Mouse (Mus musculus) embryo, embryonic 10 days (tissue): ENCODE measurements at regions not wholly inside any gene's neighbourhood (a gene's known extent, or its start where the extent isn't known, plus 50 kb on each side); places are given as distances from the start of the nearest gene placed in this dataset.

Experiments used
- DNase-seq: peaks from one replicate; pipeline ENCODE4 v3.0.0-alpha.2; 2015; ENCODE audit warnings: low spot score

DNA sequence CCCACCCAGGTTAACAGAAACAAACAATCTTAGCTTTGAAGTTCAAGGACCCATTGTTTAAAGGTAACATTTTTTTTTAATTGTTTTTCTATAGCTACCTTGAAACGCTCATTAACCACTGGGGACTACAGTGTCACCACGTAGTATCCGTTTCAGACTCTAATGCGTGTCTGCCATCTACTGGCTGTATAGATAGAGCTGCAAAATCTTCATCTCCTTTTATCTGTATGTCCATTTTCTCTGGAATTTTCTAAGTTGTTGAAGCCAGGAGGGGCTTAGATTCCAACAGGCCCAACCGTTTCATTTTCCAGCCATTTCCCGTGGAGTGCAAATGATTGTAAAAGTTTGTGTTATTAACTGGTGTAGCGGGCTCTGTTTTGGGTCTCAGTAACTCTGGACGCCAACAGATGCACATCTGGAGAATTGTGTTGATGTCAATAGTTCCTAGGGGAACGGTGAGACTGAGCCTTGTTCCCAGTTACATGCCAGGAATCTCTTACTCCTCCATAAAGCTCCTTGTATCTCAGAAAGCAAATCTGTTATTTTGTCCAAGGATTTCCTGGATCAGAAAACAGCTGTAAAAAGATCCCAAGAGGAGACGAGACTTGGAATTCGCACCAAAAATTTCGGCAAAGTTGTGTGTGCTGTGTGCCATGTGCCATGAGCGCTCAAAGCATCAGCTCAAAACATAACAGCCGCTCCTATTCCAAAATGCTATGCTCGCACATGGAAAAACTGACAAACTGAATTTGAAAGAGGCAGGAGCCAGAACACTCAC is 158.8 kb upstream of the Phyhipl start:
- peak; percentile 69 for DNase-seq

DNA sequence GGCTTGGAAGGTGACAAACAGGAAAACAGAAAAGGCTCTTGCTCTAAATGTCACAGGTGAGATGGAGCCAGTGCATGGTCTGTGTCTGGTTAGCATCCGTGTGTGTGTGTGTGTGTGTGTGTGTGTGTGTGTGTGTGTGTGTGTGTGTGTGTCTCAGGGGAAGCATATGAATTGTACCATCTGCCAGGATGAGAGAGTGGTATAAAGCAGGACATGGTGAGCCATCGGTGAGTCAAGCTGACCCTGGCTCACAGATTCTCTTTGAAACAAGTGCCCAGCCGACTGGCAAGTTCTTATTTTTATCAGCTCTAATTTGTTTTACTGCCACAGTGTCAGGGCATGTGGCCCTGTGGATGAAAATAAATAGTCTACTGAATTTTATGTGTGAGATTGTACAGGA is 153.6 kb upstream of the Phyhipl start:
- DNase-seq, result no peak

DNA sequence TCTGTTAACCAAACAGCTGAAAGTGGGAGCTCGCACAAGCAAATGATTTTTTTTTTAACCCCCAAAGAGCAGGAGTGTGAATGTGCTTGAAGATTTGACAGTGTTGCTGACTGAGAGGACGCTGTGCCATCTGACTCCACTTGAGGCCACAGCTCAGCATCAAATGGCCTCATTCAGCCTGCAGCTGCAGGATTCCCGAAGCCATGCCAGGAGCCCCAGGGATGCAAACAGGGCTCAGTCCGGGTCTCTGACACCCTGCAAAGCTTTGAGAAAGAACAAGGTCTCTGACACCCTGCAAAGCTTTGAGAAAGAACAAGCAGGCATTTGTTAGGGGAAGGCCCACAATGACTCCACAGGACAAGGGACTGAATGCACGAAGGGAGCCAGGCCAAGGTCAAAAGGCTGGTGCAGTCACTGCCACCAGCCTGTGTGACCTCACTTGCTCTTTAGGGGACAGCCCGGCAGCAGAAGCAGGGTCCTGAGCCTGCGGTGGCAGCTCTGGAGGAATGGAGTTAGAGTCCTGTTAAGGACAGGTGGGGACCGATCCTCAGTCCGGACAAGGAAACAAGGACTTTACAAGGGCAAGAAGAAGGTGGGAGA is 151.1 kb upstream of the Phyhipl start:
- DNase-seq, result peak; percentile 16

DNA sequence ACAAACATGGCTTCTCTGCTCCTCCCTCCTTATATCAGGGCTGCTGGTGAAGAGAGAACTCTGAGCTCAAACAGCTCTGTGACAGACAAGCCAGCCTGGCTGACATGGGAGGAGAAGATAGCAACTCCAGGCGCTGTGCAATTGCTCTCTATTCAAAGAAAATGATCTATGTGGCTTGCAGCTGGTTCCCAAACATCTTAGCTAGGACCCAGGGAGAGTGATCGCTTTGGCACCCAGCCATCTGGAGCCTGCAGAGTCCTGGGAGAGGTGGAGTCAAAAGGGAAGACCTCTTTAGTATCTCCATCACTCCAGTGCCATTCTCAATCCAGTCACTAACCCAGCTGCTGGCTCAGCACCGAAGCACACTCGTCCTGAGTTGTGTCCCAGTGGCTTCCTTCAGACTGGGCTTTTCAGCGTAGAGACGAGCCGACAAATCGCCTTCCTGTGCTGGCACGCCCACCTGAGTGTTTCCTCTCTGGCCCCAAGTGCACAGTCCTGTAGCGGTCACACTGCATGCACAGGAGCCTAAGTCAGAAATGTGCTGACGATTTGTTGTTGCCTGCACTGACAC is 145.1 kb upstream of the Phyhipl start:
- DNase-seq, result no peak

DNA sequence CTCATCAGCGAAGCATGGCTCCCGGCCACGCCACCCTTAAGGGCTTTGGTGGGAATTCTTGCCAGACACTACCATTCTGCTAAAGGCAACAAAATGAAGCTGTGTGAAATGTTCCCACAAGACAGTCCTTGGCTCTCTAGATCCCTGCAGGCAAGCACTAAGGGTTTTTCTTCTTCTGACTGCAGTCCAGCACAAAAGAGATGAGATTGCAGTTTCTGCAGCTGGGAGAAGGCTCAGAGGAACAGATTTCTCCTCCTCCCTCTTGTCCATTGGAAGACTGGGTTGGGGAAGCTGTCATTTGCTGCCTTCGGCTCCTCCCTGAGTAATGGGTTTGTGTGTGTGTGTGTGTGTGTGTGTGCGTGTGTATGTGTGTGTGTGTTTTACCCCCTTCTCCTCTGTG is 144.1 kb upstream of the Phyhipl start:
- DNase-seq, result no peak

DNA sequence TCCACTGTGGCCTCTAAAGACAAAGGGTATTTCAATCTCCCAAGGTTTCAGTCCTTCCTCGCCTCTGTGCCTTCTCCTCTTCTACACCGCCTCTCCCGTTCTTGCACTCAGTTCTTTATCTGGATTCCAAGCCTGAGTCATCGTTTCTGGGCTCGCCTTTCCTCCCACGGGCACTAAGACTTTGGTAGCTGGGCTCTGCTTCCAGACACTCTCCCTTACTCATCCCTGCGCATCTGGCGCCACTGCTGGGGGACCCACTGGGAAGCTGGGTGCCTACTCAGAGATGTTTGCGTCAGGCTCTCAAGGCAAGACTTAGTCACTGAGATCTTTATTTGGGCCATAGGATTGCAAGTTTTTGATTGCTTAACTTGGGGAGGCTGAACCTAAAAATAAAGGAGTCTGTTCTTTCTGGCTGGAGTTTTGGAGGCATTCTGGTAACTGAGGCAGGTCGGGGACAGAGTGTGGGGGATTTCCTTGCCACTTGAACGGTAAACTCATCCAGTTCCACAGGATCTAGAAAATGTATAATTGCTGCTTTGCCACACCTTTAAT is 143.5 kb upstream of the Phyhipl start:
- DNase-seq, result no peak

DNA sequence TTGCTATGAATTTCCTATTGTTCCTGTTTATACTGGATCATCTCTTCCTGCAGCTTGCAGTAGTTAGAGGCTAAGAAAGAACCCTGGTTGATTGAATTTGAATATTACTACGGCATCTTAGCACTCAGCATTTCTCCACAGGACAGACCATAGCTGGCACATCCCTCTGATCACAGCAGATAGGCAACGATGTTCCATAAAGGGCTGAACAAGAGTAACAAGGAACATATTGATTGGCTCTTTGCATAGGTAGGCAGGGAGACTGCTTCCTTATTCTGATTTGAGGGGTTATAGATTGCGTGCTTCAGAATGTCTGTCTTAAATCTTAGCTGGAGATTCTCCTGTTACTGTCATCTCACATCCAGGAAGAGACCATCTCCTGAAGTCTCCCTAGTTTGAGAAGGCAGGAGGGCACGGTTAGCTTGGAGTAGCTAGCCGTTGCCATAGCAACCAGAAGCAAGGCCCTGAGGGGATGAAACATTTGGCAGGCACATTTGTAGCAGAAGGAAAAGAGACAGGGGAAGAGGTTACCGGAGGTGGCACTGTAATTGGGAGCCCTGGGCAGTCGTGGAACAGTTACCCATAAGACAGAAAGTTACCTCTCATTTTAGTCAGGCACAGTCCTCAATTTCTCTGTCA is 133.2 kb upstream of the Phyhipl start:
- DNase-seq, result peak; percentile 67

DNA sequence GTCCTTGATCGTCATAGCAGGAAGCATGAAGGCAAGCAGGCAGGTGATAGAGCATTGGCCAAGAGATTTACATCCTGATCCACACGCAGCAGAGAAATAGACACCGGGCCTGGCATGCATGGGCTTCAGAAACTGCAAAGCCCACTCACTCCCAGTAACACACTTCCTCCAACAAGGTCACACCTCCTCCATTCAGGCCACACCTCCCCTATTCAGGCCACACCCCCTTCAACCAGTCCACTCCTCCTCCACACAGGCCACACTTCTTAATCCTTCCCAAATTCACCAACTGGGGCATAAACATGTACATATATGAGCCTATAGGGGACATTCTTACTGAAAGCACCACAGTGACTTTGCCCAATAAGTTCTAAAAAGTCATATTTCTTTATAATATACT is 125.3 kb upstream of the Phyhipl start:
- no peak for DNase-seq

DNA sequence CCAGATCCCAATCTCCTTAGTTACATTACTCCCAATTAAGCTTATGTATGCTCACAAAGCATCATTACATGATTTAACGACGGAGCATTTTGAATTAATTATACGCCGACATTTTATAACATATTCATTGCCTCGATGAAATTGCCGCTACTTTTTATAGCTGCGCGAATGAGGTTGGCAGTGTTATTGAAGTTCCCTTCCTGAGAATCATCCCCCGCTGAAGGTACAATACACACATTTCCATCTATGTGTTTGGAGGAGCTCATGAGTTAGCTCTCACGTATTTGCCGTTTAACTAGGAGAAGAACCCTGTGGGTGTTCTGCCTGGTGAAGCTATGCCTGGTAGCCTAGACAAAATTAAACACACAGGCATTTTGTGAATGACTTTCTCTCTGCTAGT is 122.8 kb upstream of the Phyhipl start:
- DNase-seq, result no peak

DNA sequence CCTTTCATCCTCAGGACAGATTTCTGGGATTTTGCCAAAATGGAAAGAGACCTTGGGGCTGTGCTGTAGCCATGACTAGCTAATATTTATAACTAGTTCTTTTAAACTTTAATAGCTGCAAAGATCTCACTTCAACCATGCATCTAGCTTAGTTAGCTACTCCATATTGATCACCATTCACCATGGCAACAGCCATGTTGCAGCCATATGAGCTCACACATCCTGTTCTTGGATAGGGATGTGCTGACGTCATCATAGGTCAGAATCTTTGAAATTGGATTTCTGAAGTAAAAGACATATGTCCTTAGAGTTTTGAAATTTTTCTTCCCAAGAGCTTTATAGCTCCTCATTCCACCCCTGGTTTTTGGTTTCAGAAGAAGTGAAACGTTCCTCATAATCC is 118.8 kb upstream of the Phyhipl start:
- DNase-seq, result no peak

DNA sequence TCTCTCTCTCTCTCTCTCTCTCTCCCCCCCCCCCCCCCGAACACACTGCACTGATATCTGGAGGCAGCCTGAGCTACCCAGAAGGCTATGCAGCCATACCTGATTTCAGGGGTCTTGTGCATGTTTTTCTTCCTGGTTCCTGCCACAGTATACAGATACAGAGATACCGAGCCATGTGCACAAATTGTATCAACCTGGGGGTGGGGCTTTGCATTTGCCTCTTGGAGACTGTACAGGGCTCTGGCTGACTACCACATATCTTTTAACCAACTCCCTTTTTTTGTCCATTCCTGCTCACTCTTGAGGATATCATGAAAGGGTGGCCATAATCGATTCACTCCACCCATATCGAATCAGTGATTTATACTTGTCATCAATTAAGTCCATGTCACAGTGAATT is 118.4 kb upstream of the Phyhipl start:
- no peak for DNase-seq

DNA sequence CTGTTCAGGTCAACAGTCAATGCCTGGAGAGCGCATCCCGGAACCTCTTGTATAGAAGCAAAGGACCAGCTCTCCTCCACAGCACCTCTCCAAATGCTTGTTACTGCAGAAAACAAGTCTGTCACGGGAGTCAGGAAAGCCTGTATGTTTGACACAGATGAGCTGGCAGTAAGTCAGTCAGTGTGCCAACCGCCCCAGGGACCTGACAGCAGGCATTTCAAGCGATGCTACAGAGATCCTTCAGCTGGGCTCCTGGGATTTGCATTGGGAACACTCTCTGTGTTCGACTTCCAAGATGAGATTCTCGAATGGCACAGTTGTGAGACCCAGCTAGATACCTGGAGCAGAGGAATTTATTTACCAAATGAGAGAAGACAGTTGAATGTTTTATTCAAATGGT is 111.7 kb upstream of the Phyhipl start:
- DNase-seq, result no peak

DNA sequence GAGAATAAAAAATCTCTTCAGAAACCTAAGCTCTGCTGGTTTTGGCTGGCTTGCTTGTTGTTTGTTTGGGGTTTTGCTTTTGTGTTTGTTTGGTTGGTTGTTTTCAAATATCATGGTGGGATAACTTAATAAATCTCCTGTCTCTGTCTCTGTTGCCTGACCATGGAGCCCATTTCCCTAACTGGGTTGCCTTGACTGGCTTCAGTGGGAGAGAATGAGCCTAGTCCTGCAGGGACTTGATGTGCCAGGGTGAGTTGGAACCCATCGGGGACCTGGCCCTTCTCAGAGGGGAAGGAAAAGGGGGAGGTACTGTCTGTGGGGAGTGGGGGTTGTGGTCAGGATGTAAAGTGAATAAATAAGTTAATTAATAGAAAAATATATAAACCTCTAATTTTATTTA is 111.1 kb upstream of the Phyhipl start:
- DNase-seq, result no peak

DNA sequence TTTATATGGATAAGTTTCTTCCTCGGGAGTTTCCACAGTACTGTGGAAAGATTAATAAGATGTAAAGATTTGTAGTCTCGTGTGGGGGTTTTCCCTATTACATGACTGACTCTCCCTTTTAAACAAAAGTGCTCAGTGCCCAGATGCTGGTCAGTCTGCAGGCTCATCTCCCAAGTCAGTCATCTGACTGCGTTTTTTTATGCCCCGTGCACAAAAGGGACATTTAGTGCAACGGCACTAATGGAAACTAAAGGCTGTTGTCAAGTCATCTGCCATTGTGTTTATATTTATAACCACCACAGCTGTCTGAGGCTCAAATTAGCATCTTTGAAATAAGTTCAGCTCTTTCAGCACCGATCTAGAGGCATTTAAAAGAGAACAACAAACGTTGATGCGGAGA is 110.7 kb upstream of the Phyhipl start:
- peak; percentile 8 for DNase-seq

DNA sequence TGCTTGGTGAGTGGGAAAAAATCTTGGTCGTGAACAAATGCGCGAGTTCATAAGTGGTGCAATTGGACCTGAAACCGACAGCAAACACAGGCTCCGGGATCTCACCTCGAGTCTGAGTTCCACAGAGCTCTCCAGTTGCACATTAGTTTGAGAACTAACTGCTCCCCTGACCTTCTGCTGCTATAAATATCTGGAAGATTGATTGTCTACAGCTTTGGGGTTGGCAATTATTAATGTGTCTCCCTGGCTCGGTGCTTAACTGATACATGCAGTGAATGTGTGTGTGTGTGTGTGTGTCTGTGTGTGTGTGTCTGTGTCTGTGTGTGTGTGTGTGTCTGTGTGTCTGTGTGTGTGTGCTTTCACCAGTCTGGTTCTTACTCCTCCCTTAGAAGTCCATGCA is 107.4 kb upstream of the Phyhipl start:
- DNase-seq, result no peak

DNA sequence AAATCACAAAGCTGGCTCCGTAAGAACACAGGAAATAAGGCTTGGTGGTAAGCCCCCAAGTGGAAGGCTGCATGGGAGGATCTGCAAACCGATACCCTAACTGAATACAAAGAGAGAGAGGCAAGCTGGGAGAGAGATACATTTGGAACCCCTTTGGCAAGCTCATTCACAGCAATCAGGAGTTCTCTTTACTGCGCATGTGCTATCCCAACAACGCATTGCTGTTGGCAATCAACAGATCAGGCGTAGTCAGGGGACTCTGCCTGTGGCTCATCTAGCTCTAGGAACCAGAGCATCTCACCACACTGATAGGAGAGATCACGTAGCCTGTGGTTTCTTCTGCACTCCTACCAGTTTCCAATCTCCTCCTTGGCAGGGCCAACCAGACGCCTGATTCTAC is 103.9 kb upstream of the Phyhipl start:
- DNase-seq, result no peak

DNA sequence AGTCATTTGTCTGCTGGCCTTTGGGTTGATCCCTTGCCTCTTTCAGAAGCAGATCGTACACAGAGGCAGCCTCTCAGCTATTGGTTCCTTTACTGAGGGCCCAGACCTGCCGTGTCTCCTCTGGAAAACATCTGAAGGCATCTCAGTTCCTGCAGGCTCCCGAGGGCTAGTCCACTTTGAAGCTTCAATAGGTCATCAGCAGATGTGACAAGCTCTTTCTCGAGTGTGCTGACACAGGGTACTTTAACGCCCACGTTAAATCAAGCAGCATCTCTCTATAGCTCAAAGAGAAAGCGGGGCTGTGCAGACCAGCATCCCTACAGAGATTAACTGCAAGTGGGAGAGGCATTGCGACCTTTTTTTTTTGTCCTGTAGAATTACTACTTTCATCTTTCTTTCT is 96.0 kb upstream of the Phyhipl start:
- no peak for DNase-seq

DNA sequence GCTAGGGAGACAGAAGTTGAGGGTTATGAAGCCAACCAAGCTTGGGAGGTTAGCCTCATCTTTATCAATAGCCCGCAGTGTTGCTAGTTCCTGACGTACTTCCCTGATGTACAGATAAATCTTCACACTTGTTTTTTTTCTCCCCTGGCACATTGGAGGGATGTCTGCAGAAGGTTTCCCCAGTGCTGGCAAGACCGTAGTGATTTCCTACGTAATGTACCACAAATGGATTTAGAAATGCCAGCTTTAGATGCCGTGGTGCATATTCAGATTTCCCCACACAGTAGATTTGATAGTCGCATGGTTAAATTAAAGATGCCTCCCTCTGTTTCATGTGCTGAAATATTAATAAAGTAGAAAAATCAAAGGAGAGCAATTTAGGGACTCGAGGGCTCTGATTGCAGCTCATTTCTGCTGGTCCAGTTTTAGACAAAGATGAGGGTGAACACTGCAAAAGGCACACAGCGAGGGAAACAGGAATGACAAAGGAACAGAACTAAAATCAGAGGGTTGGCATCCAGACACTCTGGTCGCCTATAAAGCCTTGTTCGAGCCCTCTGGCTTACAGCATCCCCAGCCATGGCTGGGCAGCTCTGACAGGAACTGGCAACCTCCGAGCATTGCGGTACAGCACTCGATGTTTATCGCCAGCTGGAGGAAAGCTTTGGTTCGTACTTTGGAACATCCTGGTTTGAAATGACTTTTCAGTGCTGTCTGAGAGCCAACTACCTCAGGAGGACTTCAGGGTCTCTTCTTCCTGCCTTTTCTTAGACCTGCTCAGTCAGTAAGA is 94.8 kb upstream of the Phyhipl start:
- DNase-seq, result no peak

DNA sequence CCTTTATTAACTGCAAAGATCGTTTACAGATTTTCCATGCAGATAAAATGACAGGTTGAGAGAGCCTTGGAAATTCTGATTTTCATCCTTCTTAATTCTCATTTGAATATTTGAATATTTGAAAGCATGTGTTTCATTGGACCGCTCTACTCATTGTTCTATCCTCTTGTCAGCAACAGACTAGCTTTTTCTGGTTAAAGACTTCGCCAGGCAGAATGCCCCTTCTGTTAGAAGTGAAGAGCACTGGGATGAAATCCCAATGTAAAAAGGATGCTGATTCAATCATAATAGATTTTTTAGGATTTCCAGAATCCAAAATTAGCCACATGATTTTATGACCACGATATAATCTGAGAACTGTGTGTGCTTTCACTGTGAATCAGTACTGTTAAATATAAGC is 90.8 kb upstream of the Phyhipl start:
- no peak for DNase-seq

DNA sequence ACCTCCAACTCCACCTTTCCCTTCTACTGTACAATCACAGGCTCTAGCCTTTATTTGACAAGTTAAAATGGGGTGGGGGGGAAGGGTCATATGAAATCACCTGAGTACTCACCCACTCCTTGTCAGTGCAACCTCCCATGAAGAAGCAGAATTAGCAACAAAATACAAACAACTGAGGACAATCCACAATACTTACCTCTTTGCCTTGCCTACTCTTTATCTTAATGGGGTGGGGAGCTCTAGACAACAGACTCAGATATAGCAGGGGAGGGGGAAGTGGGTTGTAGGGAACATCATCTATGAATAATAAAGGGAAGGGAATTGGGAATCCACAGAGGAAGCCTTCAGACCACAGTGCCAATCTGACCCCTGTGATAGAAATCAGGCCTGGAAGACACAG is 86.1 kb upstream of the Phyhipl start:
- DNase-seq, result no peak

DNA sequence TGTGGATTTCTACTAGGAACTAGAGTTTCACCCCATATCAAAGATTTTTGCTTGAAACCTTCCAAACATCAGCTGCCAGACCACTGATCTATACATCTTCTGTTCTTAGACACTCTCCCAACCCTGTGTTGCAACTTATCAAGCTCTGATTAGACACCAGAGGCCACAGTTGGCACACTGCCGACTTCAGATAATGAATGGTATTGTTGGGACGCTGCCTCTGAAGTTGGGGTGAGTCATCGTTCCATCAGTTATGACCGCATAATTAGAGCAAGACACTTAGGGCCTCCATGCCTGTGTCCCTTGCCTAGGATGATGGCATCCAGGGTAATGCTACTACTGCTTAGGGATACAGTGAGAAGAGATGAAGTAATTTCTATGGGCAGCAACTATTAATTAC is 84.3 kb upstream of the Phyhipl start:
- no peak for DNase-seq

DNA sequence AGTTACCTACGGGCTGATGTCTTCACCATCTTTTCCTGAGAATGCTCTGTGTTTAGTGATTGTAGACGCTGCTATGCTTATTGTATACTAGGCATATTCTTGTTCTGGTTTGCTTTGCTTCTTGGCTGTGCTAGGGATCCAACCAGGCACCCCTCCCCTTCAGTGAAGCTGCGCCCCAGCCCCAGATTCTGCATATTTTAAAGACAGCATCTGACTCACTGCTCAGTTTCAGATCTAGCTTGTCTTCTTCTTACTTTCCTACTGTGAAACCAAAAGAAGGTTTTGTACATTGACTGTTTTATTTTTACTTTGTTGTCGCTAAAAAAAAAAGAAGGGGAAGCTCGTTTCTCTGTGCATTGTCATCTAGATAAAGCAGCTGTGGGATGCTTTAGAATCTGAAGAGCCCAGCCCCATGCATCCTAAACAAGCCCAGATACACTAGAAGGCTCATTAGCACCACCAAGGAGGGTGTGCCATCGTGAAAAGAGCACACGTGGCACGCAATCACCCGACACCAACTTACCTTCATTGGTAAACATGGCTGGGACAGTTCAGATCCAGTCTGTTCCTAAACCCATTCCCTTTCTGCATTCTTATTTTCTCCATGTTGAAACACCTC is 83.7 kb upstream of the Phyhipl start:
- DNase-seq, result no peak
